Mouse (Mus musculus) lung, postnatal 0 days (tissue): Measurements from ENCODE around the gene Pisd.

Experiments used
- CTCF ChIP-seq: IDR thresholded peaks from 2 replicates; pipeline ENCODE4 v1.5.1; 2016; ENCODE audit warnings: antibody characterized with exemption, mild to moderate bottlenecking
- EP300 ChIP-seq: IDR thresholded peaks from 2 replicates; pipeline ENCODE4 v1.6.1; 2016; ENCODE audit warnings: antibody characterized with exemption, mild to moderate bottlenecking, control low read depth

- TF ChIP-seq CTCF = no peak
- no peak for TF ChIP-seq EP300
Measured at GRCm38 (mm10) chr5:32772361-32772760, 13.1 kb downstream of the Pisd start.
